Mouse (Mus musculus) activated CD4-positive, CD25-positive, alpha-beta regulatory T cell, adult 4 months (primary cell): ENCODE data around the gene Clk3. TPM values are rescaled to one million over a fixed set of nuclear protein-coding genes. Genes with fewer than 3 reads are reported as not detected.
A peak's percentile ranks its signal among the peaks of the same experiment; 100 is the strongest.

Experiments used
- ATAC-seq: one replicate; pipeline ENCODE4 v1.8.0; 2017
- polyA plus RNA-seq, 2 experiments: library from polyadenylated mRNA; unstranded; fragments of 100-300 nt; shearing (Covaris generic); gene quantifications; one replicate each; pipeline ENCODE4 v1.2.1; 2017

Gene Clk3
- polyA plus RNA-seq, 2 experiments from 2014 or later: 70.7 to 77.8 TPM

- ATAC-seq: no peak
These were observed 4.6 kb upstream of the Clk3 start for GRCm38 (mm10) chr9:57770214-57770613.

GRCm38 (mm10) chr9:57769539-57770069 is 3.9 kb upstream of the Clk3 start:
- ATAC-seq: no peak

- ATAC-seq: no peak
These were observed 1.6 kb upstream of the Clk3 start for GRCm38 (mm10) chr9:57767231-57767630.

- ATAC-seq: no peak
These were observed 771 bp upstream of the Clk3 start for GRCm38 (mm10) chr9:57766431-57766830.

GRCm38 (mm10) chr9:57764974-57765363 is 691 bp downstream of the Clk3 start:
- peak; percentile 73 for ATAC-seq

GRCm38 (mm10) chr9:57764147-57764973 is 1.3 kb downstream of the Clk3 start:
- ATAC-seq: peak; percentile 22

GRCm38 (mm10) chr9:57762563-57762991 is 3.1 kb downstream of the Clk3 start:
- ATAC-seq: no peak

GRCm38 (mm10) chr9:57761563-57762551 is 3.8 kb downstream of the Clk3 start:
- no peak for ATAC-seq

- no peak for ATAC-seq
These were observed 5.1 kb downstream of the Clk3 start for GRCm38 (mm10) chr9:57760416-57761146.

GRCm38 (mm10) chr9:57759289-57759688 is 6.4 kb downstream of the Clk3 start:
- peak; percentile 42 for ATAC-seq

GRCm38 (mm10) chr9:57758528-57758927 is 7.1 kb downstream of the Clk3 start:
- no peak for ATAC-seq

GRCm38 (mm10) chr9:57757578-57757977 is 8.1 kb downstream of the Clk3 start:
- no peak for ATAC-seq

GRCm38 (mm10) chr9:57750901-57751300 is 14.8 kb downstream of the Clk3 start:
- no peak for ATAC-seq

GRCm38 (mm10) chr9:57748831-57749230 is 16.8 kb downstream of the Clk3 start:
- no peak for ATAC-seq

- ATAC-seq: no peak
These were observed 17.5 kb downstream of the Clk3 start for GRCm38 (mm10) chr9:57748137-57748536.

GRCm38 (mm10) chr9:57747067-57747466 is 18.6 kb downstream of the Clk3 start:
- ATAC-seq: no peak

- ATAC-seq: peak; percentile 28
These were observed 21.1 kb downstream of the Clk3 start for GRCm38 (mm10) chr9:57744462-57745091.

GRCm38 (mm10) chr9:57739863-57740262 is 25.8 kb downstream of the Clk3 start:
- no peak for ATAC-seq

- no peak for ATAC-seq
These were observed 32.1 kb downstream of the Clk3 start for GRCm38 (mm10) chr9:57733606-57734005.

- ATAC-seq: no peak
These were observed 37.3 kb downstream of the Clk3 start for GRCm38 (mm10) chr9:57728312-57728711.

GRCm38 (mm10) chr9:57724701-57725100 is 41.0 kb downstream of the Clk3 start:
- ATAC-seq: no peak

GRCm38 (mm10) chr9:57723796-57724195 is 41.9 kb downstream of the Clk3 start:
- ATAC-seq: no peak
